ENCODE assay signal across 17 mouse cellular contexts in genomic region chr13:32806820-32807219, GRCm38 (mm10). TPM values are rescaled to one million over a fixed set of nuclear protein-coding genes. Genes with fewer than 3 reads are reported as not detected.
DNase-seq lines count a peak whose midpoint lies in the region; ATAC-seq lines count a peak whose summit lies in the region.
"Had no signal": no experiment of that assay in that cellular context is flagged by ENCODE, and none has a peak within 500 bp of the region (broad histone marks: within the 10 kb centered on the region; RNA-seq: fewer than 3 reads in every experiment).

No protein-coding gene starts in this region.

- H3K4me1 ChIP-seq in midbrain, embryonic 14.5 days (ENCODE audit: control insufficient read depth, insufficient read depth, low read length): peaks cover 17% of the 10 kb centered on the region
- peaks cover 54% of the 10 kb centered on the region for H3K4me1 ChIP-seq in midbrain, embryonic 10.5 days

- no peak overlapping the region for H3K4me2 ChIP-seq in midbrain, embryonic 14.5 days (ENCODE audit: low read length)
- H3K4me2 ChIP-seq: hindbrain, embryonic 12.5 days; liver, embryonic 13.5 days; stomach, embryonic 15.5 days had no signal

- H3K4me3 ChIP-seq in midbrain, embryonic 14.5 days (replicated peaks; ENCODE audit: low read depth, low read length): no peak overlapping the region
- no peak overlapping the region for H3K4me3 ChIP-seq in midbrain, embryonic 10.5 days
- H3K4me3 ChIP-seq: forebrain, embryonic 10.5 days; hindbrain, embryonic 12.5 days; layer of hippocampus, adult 2 months; liver, embryonic 13.5 days; stomach, embryonic 15.5 days had no signal

- no peaks in the 10 kb centered on the region for H3K9me3 ChIP-seq in midbrain, embryonic 14.5 days (ENCODE audit: control insufficient read depth, low read length)
- H3K9me3 ChIP-seq in midbrain, embryonic 10.5 days (replicated peaks): no peaks in the 10 kb centered on the region
- H3K9me3 ChIP-seq: forebrain, embryonic 10.5 days; hindbrain, embryonic 12.5 days; liver, embryonic 13.5 days; stomach, embryonic 15.5 days had no signal

- no peaks in the 10 kb centered on the region for H3K27me3 ChIP-seq in midbrain, embryonic 14.5 days (ENCODE audit: control insufficient read depth, insufficient read depth, low read length)
- no peaks in the 10 kb centered on the region; the same call in 1 of the 2 replicates for H3K27me3 ChIP-seq in midbrain, embryonic 10.5 days (ENCODE audit: low read depth, poor library complexity, severe bottlenecking)
- H3K27me3 ChIP-seq: hindbrain, embryonic 12.5 days; liver, embryonic 13.5 days; stomach, embryonic 15.5 days had no signal

- H3K27ac ChIP-seq in midbrain, embryonic 14.5 days (replicated peaks; ENCODE audit: low read depth, low read length): no peak overlapping the region
- no peak overlapping the region for H3K27ac ChIP-seq in midbrain, embryonic 10.5 days (replicated peaks)
- H3K27ac ChIP-seq: forebrain, embryonic 10.5 days; hindbrain, embryonic 12.5 days; layer of hippocampus, adult 2 months; liver, embryonic 13.5 days; stomach, embryonic 15.5 days had no signal

- no peak for ATAC-seq in midbrain, embryonic 14.5 days (ENCODE audit: low FRiP score, low TSS enrichment)
- ATAC-seq: intestine, postnatal 0 days had no signal

- WGBS in midbrain, embryonic 14.5 days: 74% methylated on average over 7 of the region's 7 CpGs
- WGBS in midbrain, embryonic 10.5 days: 88% methylated on average over 7 of the region's 7 CpGs

- H3K36me3 ChIP-seq in midbrain, embryonic 14.5 days (ENCODE audit: control insufficient read depth, insufficient read depth, low read length): peaks cover 35% of the 10 kb centered on the region
- H3K36me3 ChIP-seq in midbrain, embryonic 10.5 days: peaks cover 42% of the 10 kb centered on the region

- H3K9ac ChIP-seq in midbrain, embryonic 14.5 days (replicated peaks; ENCODE audit: low read length): no peak overlapping the region
- H3K9ac ChIP-seq: hindbrain, embryonic 12.5 days; liver, embryonic 13.5 days; stomach, embryonic 15.5 days had no signal

- peak; percentile 43 to 47 for DNase-seq in cerebellum, postnatal 10 days
- no peak for DNase-seq in cerebellum, postnatal 4 days (ENCODE audit: low spot score in 2 of 2)
- DNase-seq in heart, postnatal 4 days: peak; percentile 58
- no peak for DNase-seq in heart, postnatal 10 days
- peak; percentile 17 for DNase-seq in midbrain, embryonic 14.5 days
- no peak for DNase-seq in midbrain, embryonic 10.5 days (ENCODE audit: low spot score)
- peak; percentile 27 for DNase-seq in retina, embryonic 14.5 days (ENCODE audit: low spot score)
- no peak for DNase-seq in thymus, postnatal 10 days (ENCODE audit: low spot score in 2 of 2)
- DNase-seq: gastrocnemius, postnatal 25 days; liver, embryonic 13.5 days had no signal

- intact Hi-C loops in heart, postnatal 10 days (cut with DNase I): no loop called here

RNA-seq across cellular contexts. Expression of gene D930007J09Rik, which starts 4.2 kb away (rescaled TPM):
- total RNA-seq in heart, postnatal 4 days (2021): not detected
- under 1 TPM; 0.81 to 0.82 TPM for total RNA-seq in heart, postnatal 10 days (2021)
- not detected in 2 replicates for polyA plus RNA-seq in midbrain, embryonic 14.5 days (2014; fragmentation: Nextera tagmentation; extraction: Ambion mirVana)
- not detected in 2 replicates for polyA plus RNA-seq in midbrain, embryonic 10.5 days (2016; fragmentation: Nextera tagmentation; extraction: Ambion mirVana)
- total RNA-seq: gastrocnemius, postnatal 25 days; layer of hippocampus, adult 2 months; megakaryocyte progenitor cell, adult 5-6 weeks had no signal
- polyA plus RNA-seq: embryonic facial prominence, embryonic 11.5 days; forebrain, embryonic 10.5 days; hindbrain, embryonic 12.5 days; intestine, postnatal 0 days; liver, embryonic 13.5 days; stomach, embryonic 15.5 days had no signal

RNA-seq across cellular contexts. Expression of gene Wrnip1, which starts 5.0 kb away (rescaled TPM):
- 10 to 100 TPM; 25.4 to 29.8 TPM for total RNA-seq in heart, postnatal 4 days (2021)
- 10 to 100 TPM; 27.4 to 28.8 TPM for total RNA-seq in heart, postnatal 10 days (2021)
- 26.5 and 28.0 TPM in 2 replicates for polyA plus RNA-seq in midbrain, embryonic 14.5 days (2014; fragmentation: Nextera tagmentation; extraction: Ambion mirVana)
- 17.0 and 19.5 TPM in 2 replicates for polyA plus RNA-seq in midbrain, embryonic 10.5 days (2016; fragmentation: Nextera tagmentation; extraction: Ambion mirVana)

RNA-seq across cellular contexts. Expression of gene Mylk4, which starts 23.1 kb away (rescaled TPM):
- 10 to 100 TPM; 55.6 to 59.7 TPM for total RNA-seq in heart, postnatal 4 days (2021)
- total RNA-seq in heart, postnatal 10 days (2021): 100 to 1,000 TPM; 109 to 127 TPM
- 0.20 TPM in 1 of 2 replicates, not detected in the other for polyA plus RNA-seq in midbrain, embryonic 14.5 days (2014; fragmentation: Nextera tagmentation; extraction: Ambion mirVana)
- not detected in 2 replicates for polyA plus RNA-seq in midbrain, embryonic 10.5 days (2016; fragmentation: Nextera tagmentation; extraction: Ambion mirVana)
- total RNA-seq: megakaryocyte progenitor cell, adult 5-6 weeks had no signal
- polyA plus RNA-seq: forebrain, embryonic 10.5 days; intestine, postnatal 0 days had no signal

RNA-seq across cellular contexts. Expression of gene Serpinb1a, which starts 44.2 kb away (rescaled TPM):
- total RNA-seq in heart, postnatal 4 days (2021): 10 to 100 TPM; 10.2 to 10.3 TPM
- total RNA-seq in heart, postnatal 10 days (2021): 10 to 100 TPM in 1 of 2 experiments, 1 to 10 TPM in 1; 9.2 to 13.1 TPM
- polyA plus RNA-seq in midbrain, embryonic 14.5 days (2014; fragmentation: Nextera tagmentation; extraction: Ambion mirVana): 2.2 and 2.9 TPM in 2 replicates
- polyA plus RNA-seq in midbrain, embryonic 10.5 days (2016; fragmentation: Nextera tagmentation; extraction: Ambion mirVana): 1.1 and 1.9 TPM in 2 replicates

Comparison
In these comparisons a context has a peak if more than half of its experiments do, and no peak if none do; other contexts are left out.
1. DNase-seq: peak in cerebellum, postnatal 10 days (2 of 2), heart, postnatal 4 days (single experiment), midbrain, embryonic 14.5 days (single experiment) and retina, embryonic 14.5 days (single experiment); none in cerebellum, postnatal 4 days (0 of 2), heart, postnatal 10 days (0 of 2), midbrain, embryonic 10.5 days (single experiment) and thymus, postnatal 10 days (0 of 2).